Mouse (Mus musculus): ENCODE measurements around the gene Ttc7b.

DNA sequence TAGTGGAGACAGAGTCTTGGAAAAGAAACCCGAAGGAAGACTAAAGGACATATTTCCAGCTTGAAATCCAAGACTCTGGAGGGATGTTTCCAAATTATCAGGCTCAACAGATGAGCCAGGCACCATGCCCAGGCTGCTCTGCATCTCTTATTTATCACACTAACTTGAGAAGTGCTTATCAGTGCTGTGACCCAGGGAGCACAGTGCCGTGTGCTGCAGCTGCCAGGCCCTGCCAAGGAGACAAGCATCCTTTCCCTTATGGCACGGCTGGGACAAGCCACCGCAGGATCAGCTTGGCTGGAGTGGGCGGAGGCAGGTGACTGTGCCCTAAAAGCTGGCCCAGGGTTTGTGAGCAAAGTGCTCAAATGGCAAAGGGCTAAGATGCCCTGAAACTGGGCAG is 184.4 kb downstream of the Ttc7b start:
- no peak for TF ChIP-seq CTCF (IDR thresholded peaks at IDR 0.05; ENCODE audit: low read depth)
- TF ChIP-seq EP300 (IDR thresholded peaks at IDR 0.05; ENCODE audit: low read depth): no peak

All from liver, postnatal 0 days (tissue).